Mouse (Mus musculus) cortical plate, adult 2 months (tissue): ENCODE results near the gene Apbb2. TPM values are rescaled to one million over a fixed set of nuclear protein-coding genes. Genes with fewer than 3 reads are reported as not detected.

Experiments used
- H3K27ac ChIP-seq: fragments of 200-500 bp; 2 replicates; pipeline ENCODE4 v1.5.1; 2012; ENCODE audit warnings: low read length, control low read depth, inconsistent platforms; ENCODE audit not compliant: insufficient read depth
- H3K4me1 ChIP-seq: fragments of 200-500 bp; 2 replicates; pipeline ENCODE4 v1.6.1; 2011; ENCODE audit warnings: low read length; ENCODE audit not compliant: control insufficient read depth, insufficient read depth
- H3K4me3 ChIP-seq: fragments of 200-500 bp; 2 replicates; pipeline ENCODE4 v1.5.1; 2011; ENCODE audit warnings: mild to moderate bottlenecking, low read length, control low read depth; ENCODE audit not compliant: insufficient read depth
- CTCF ChIP-seq: fragments of 200-500 bp; IDR thresholded peaks from 2 replicates; pipeline ENCODE4 v1.5.1; 2011; ENCODE audit warnings: mild to moderate bottlenecking, control low read depth, low read length; ENCODE audit not compliant: insufficient read depth; ENCODE audit errors: extremely low read depth
- POLR2A ChIP-seq: fragments of 200-500 bp; IDR thresholded peaks from 2 replicates; pipeline ENCODE4 v1.6.1; 2011; ENCODE audit warnings: mild to moderate bottlenecking, low read length, control low read depth; ENCODE audit not compliant: insufficient read depth; ENCODE audit errors: extremely low read depth
- polyA plus RNA-seq: library from polyadenylated mRNA; depleted of rRNA; stranded (reverse); fragments of >200 nt; gene quantifications from 2 replicates; pipeline ENCODE4 v1.2.3, GENCODE M21; 2012; rRNA removed

The Apbb2 gene
- polyA plus RNA-seq = 24.7 and 28.8 TPM in 2 replicates

GRCm38 (mm10) chr5:66618597-66618996 is at the start of gene Apbb2:
Gene Apbb2, minus strand, starts transcription at chr5:66618784.
- TF ChIP-seq CTCF (peak; percentile 25; the same call in 1 of the 2 replicates), POLR2A (peak; percentile 86)
- Histone ChIP-seq H3K4me3 (peak within 1 kb of the TSS; percentile 89), H3K4me1 (peaks cover 10% of the 10 kb centered on the region), H3K27ac (peak within 1 kb of the TSS; percentile 97)

DNA sequence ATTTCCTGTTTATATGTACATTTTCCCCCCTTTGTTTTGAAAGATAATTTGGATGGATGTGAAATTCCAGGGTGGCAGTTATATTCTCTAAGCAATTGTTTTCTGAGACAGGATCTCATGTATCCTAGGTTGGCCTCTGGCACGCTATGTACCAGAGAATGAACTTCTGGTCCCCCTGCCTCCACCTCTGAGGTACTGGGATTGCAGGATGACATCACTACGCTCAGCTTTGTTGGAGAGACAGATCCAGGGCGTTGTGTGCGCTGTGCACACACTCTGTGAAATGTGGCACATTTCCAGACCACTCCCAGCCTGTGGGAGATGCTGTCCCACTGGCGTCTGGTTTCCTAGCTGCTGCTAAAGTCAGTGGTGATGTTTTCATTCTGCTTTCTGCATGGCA is 35.6 kb upstream of the Apbb2 start:
- no peak overlapping the region for H3K27ac ChIP-seq
- TF ChIP-seq CTCF (no peak), POLR2A (no peak)

DNA sequence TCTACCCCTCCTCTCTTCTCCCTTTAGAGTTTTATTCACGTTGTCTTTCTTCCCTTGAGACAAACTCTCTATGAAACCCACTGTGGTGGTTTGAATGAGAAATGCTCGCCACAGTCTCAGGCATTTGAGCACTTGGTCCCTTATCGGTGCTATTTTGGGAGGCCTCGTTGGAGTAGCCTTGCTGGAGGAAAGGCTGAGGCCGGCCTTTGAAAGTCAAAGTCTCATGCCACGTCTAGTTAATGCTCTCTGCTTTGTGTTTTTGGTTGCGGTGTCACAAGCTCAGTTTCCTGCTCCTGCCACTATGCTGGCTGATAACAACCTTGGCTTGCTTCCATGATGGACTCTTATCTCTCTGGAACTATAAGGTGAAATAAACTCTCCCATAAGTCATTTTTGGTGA is 28.9 kb upstream of the Apbb2 start:
- Histone ChIP-seq H3K4me1 (no peaks in the 10 kb centered on the region), H3K27ac (no peak overlapping the region), H3K4me3 (no peak overlapping the region)
- TF ChIP-seq CTCF (no peak), POLR2A (no peak)

More for the DNA sequence above, 35.6 kb upstream of the Apbb2 start:
- no peak overlapping the region for H3K4me3 ChIP-seq
- H3K4me1 ChIP-seq = no peaks in the 10 kb centered on the region

GRCm38 (mm10) chr5:66643260-66643659 is 24.7 kb upstream of the Apbb2 start:
- TF ChIP-seq CTCF (no peak), POLR2A (no peak)
- no peak overlapping the region for H3K4me3 ChIP-seq
- H3K4me1 ChIP-seq = no peaks in the 10 kb centered on the region
- H3K27ac ChIP-seq = no peak overlapping the region

- Histone ChIP-seq H3K4me1 (no peaks in the 10 kb centered on the region), H3K27ac (no peak overlapping the region), H3K4me3 (no peak overlapping the region)
- no peak for TF ChIP-seq POLR2A
- no peak for TF ChIP-seq CTCF
Measured at GRCm38 (mm10) chr5:66642156-66642555, 23.6 kb upstream of the Apbb2 start.

GRCm38 (mm10) chr5:66635459-66636079 is 17.0 kb upstream of the Apbb2 start:
- H3K4me3 ChIP-seq = no peak overlapping the region

DNA sequence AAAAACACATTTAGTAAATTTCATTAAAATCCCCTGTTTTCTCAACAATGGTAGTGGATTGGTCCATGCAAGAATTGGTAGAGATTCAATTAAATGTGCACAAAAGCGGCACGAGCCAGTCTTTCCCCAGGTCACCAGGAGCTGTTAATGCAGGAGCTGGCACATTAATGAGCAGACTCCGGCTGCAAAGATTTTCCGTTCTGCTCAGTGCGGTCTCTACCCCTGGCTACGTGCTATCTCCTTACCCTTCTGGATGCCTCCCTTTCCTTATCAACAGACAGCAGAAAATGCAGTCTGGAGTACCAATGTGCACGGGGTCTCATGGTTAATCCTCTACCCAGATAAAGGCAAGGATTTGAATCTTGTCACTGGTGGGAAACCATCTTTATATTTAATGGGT is 9.2 kb upstream of the Apbb2 start:
- H3K4me3 ChIP-seq = no peak overlapping the region
- no peak overlapping the region for H3K27ac ChIP-seq
- TF ChIP-seq CTCF (no peak), POLR2A (no peak)
- H3K4me1 ChIP-seq = no peaks in the 10 kb centered on the region

More at GRCm38 (mm10) chr5:66635459-66636079, 17.0 kb upstream of the Apbb2 start:
- Histone ChIP-seq H3K4me1 (no peaks in the 10 kb centered on the region), H3K27ac (no peak overlapping the region)
- TF ChIP-seq POLR2A = no peak
- TF ChIP-seq CTCF = no peak

DNA sequence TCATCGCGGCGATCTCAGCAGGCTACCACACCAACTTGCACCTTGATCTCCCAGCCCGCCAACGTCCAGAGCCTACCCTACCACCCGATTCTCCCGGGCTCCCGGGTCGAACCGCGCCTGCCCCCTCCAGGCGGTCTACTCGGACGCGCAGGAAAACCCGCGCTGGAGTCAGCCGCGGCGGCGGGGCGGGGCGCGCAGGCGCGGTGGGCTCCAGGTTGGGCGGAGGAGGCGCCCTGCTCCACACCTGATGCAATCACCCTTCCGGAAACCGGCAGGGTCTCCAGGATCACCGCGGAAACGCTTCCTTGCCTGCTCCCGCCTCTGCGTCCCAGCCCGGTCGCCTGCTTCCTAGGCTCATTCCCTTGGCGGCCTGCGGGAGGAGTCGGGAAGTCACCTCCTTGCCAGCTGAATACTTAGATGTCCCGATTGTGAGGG is 1.6 kb upstream of the Apbb2 start:
- H3K4me1 ChIP-seq = peaks cover 4% of the 10 kb centered on the region; the same call in 1 of the 2 replicates
- H3K27ac ChIP-seq = peak overlapping the region; percentile 6
- peak; percentile 63; the same call in 1 of the 2 replicates for TF ChIP-seq POLR2A
- TF ChIP-seq CTCF = 0 out of 2 replicates have a peak, but pooled peaks have one; percentile 2
- H3K4me3 ChIP-seq = peak overlapping the region; percentile 67

DNA sequence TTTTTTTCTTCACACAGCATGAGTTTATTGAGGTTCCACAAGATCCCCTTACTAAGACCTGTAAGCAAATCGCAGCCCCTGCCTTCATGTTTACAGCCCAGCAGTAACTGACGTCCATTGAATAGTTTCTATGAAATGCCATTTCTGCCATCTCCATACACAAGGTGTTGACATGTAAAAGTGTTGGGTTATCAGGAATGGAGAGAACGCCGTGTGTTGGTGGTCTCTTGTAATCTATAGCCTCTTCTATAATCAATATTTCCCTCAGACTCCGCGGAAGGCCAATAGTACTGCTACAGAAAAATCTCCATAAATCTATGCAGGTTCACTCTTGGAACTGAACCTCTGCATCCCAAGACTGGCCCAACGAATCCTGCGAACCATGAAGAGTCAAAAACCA is 1.1 kb upstream of the Apbb2 start:
- TF ChIP-seq CTCF (no peak), POLR2A (no peak)
- H3K4me3 ChIP-seq = peak overlapping the region; percentile 67
- H3K4me1 ChIP-seq = peaks cover 5% of the 10 kb centered on the region; the same call in 1 of the 2 replicates
- no peak overlapping the region for H3K27ac ChIP-seq

- TF ChIP-seq CTCF = no peak
- TF ChIP-seq POLR2A = no peak
- H3K4me1 ChIP-seq = peaks cover 9% of the 10 kb centered on the region
- no peak overlapping the region for H3K27ac ChIP-seq
Measured at GRCm38 (mm10) chr5:66619195-66619594, 611 bp upstream of the Apbb2 start.

More at GRCm38 (mm10) chr5:66619195-66619594, 611 bp upstream of the Apbb2 start:
- H3K4me3 ChIP-seq = peak overlapping the region; percentile 89
